Mouse (Mus musculus) CH12.LX (cell line): ENCODE results near the gene Gpatch1. TPM values are rescaled to one million over a fixed set of nuclear protein-coding genes. Genes with fewer than 3 reads are reported as not detected.
A peak's percentile ranks its signal among the peaks of the same experiment; 100 is the strongest.

Experiments used
- DNase-seq: peaks from one replicate; pipeline ENCODE4 v3.0.0-alpha.2; 2013; ENCODE audit errors: extremely low read depth
- H3K27ac ChIP-seq: 2 replicates; pipeline ENCODE4 v1.5.1; 2012; ENCODE audit warnings: low read depth, mild to moderate bottlenecking, control low read depth, moderate library complexity; ENCODE audit not compliant: insufficient read depth
- H3K27me3 ChIP-seq: replicated peaks from 2 replicates; pipeline ENCODE3; 2012; ENCODE audit warnings: inconsistent platforms
- H3K36me3 ChIP-seq, 2 experiments: replicated peaks in 1 of 2; 2 replicates each; pipeline versions ENCODE3 to v1.6.1; 2012; ENCODE audit warnings: inconsistent platforms in 1 of 2, low read length in 1 of 2, mild to moderate bottlenecking in 1 of 2, mixed read lengths in 1 of 2, moderate library complexity in 1 of 2; ENCODE audit not compliant: control insufficient read depth in 1 of 2, insufficient read depth in 1 of 2
- H3K4me1 ChIP-seq, 2 experiments: 2 replicates each; pipeline ENCODE4 v1.6.1; 2012; ENCODE audit warnings: inconsistent platforms in 1 of 2, moderate library complexity in 1 of 2; ENCODE audit not compliant: insufficient read depth in 2 of 2, control insufficient read depth in 1 of 2
- H3K4me2 ChIP-seq: 2 replicates; pipeline ENCODE4 v1.6.1; 2012; ENCODE audit warnings: low read depth, mild to moderate bottlenecking, control low read depth; ENCODE audit not compliant: poor library complexity, insufficient read depth, severe bottlenecking
- H3K4me3 ChIP-seq, 3 experiments: fragments of 150-350 bp in 1 of 3; sonication (generic) in 1 of 3; replicated peaks in 1 of 3; 2 replicates each; pipeline versions ENCODE3 to v1.5.1; 2011 to 2012; ENCODE audit warnings: low read depth in 2 of 3, low read length in 2 of 3, mild to moderate bottlenecking in 2 of 3, moderate library complexity in 2 of 3, control low read depth in 1 of 3, improper control_type of control experiment in 1 of 3, inconsistent platforms in 1 of 3, mixed read lengths in 1 of 3; ENCODE audit not compliant: poor library complexity in 1 of 3
- H3K79me2 ChIP-seq: replicated peaks from 2 replicates; pipeline ENCODE4 v1.6.1; 2012; ENCODE audit warnings: mild to moderate bottlenecking, moderate library complexity; ENCODE audit not compliant: control insufficient read depth, poor library complexity, insufficient read depth, severe bottlenecking; ENCODE audit errors: extremely low read depth
- H3K9ac ChIP-seq: 2 replicates; pipeline ENCODE4 v1.6.1; 2012; ENCODE audit warnings: low read depth, mild to moderate bottlenecking, control low read depth, moderate library complexity; ENCODE audit not compliant: insufficient read depth
- H3K9me3 ChIP-seq: replicated peaks from 2 replicates; pipeline ENCODE3; 2012; ENCODE audit warnings: low read length, inconsistent platforms, mixed read lengths
- CHD2 ChIP-seq: IDR thresholded peaks from 2 replicates; pipeline ENCODE4 v1.6.1; 2011; ENCODE audit warnings: low read length, improper control_type of control experiment
- E2F4 ChIP-seq: IDR thresholded peaks from 2 replicates; pipeline ENCODE4 v1.6.1; 2011; ENCODE audit warnings: low read depth, low read length, improper control_type of control experiment; ENCODE audit not compliant: insufficient replicate concordance
- ELF1 ChIP-seq: IDR thresholded peaks from 2 replicates; pipeline ENCODE4 v1.6.1; 2014; ENCODE audit warnings: low read depth, mild to moderate bottlenecking, inconsistent platforms, low read length, improper control_type of control experiment
- GABPA ChIP-seq: IDR thresholded peaks from 2 replicates; pipeline ENCODE4 v1.6.1; 2012; ENCODE audit warnings: low read depth, low read length, improper control_type of control experiment, inconsistent platforms; ENCODE audit not compliant: insufficient replicate concordance
- HCFC1 ChIP-seq: IDR thresholded peaks from 2 replicates; pipeline ENCODE4 v1.6.1; 2012; ENCODE audit warnings: low read depth, mild to moderate bottlenecking, inconsistent platforms, low read length, improper control_type of control experiment
- IRF4 ChIP-seq: IDR thresholded peaks from 2 replicates; pipeline ENCODE4 v1.6.1; 2014; ENCODE audit warnings: low read depth, mild to moderate bottlenecking, inconsistent platforms, low read length, improper control_type of control experiment
- JUN ChIP-seq: IDR thresholded peaks from 2 replicates; pipeline ENCODE4 v1.6.1; 2011; ENCODE audit warnings: low read depth, mild to moderate bottlenecking, low read length, improper control_type of control experiment, moderate library complexity; ENCODE audit not compliant: insufficient read depth
- MAFK ChIP-seq: IDR thresholded peaks from 2 replicates; pipeline ENCODE4 v1.6.1; 2011; ENCODE audit warnings: low read length, improper control_type of control experiment; ENCODE audit not compliant: insufficient replicate concordance
- MAX ChIP-seq: IDR thresholded peaks from 2 replicates; pipeline ENCODE4 v1.6.1; 2011; ENCODE audit warnings: low read length, improper control_type of control experiment
- MXI1 ChIP-seq: IDR thresholded peaks from 2 replicates; pipeline ENCODE4 v1.6.1; 2011; ENCODE audit warnings: mild to moderate bottlenecking, low read depth, low read length, improper control_type of control experiment
- POLR2AphosphoS2 ChIP-seq: IDR thresholded peaks from 2 replicates; pipeline ENCODE4 v1.6.1; 2011; ENCODE audit warnings: low read depth, low read length, improper control_type of control experiment
- RAD21 ChIP-seq: IDR thresholded peaks from 2 replicates; pipeline ENCODE4 v1.6.1; 2011; ENCODE audit warnings: low read depth, mild to moderate bottlenecking, low read length, improper control_type of control experiment, moderate library complexity
- TCF12 ChIP-seq: IDR thresholded peaks from 2 replicates; pipeline ENCODE4 v1.6.1; 2014; ENCODE audit warnings: low read depth, mild to moderate bottlenecking, inconsistent platforms, low read length, improper control_type of control experiment
- ZC3H11A ChIP-seq: IDR thresholded peaks from 2 replicates; pipeline ENCODE4 v1.6.1; 2012; ENCODE audit warnings: low read depth, mild to moderate bottlenecking, inconsistent platforms, low read length, improper control_type of control experiment
- ZMIZ1 ChIP-seq: IDR thresholded peaks from 2 replicates; pipeline ENCODE4 v1.6.1; 2012; ENCODE audit warnings: low read depth, mild to moderate bottlenecking, inconsistent platforms, low read length, improper control_type of control experiment
- ZNF384 ChIP-seq: IDR thresholded peaks from 2 replicates; pipeline ENCODE4 v1.6.1; 2012; ENCODE audit warnings: low read depth, low read length, improper control_type of control experiment, inconsistent platforms
- dilution Hi-C: fragments of 300-500 bp; cut with MboI; formaldehyde crosslinking; loops from 2 replicates; pipeline ENCODE4 v1.14.3; 2020; ENCODE audit warnings: low sequenced_read_pairs; ENCODE audit not compliant: extremely low pct_unique_long_range_greater_than_20kb, extremely low pct_ligation_motif_present
- in situ Hi-C: fragments of 300-500 bp; cut with MboI; formaldehyde crosslinking; loops from 3 replicates; pipeline ENCODE4 v1.14.3; 2019; ENCODE audit warnings: low sequenced_read_pairs, low pct_ligation_motif_present, low pct_unique_long_range_greater_than_20kb, mixed read lengths
- polyA plus RNA-seq: library from polyadenylated mRNA; unstranded; fragments of >175 nt; gene quantifications from 2 replicates; pipeline ENCODE4 v1.2.1, GENCODE M21; 2012; ENCODE audit warnings: low read depth; ENCODE audit not compliant: insufficient read length
- total RNA-seq, 2 experiments: library from RNA; depleted of rRNA; stranded (reverse); fragments of 300-350 nt in 1 of 2; fragments of >200 nt in 1 of 2; gene quantifications; 2 replicates each; pipeline ENCODE4 v1.2.3; 2012 to 2014

Gpatch1 gene
- total and polyA plus RNA-seq, 3 experiments: 4.3 to 14.2 (median 6.9) TPM

DNA sequence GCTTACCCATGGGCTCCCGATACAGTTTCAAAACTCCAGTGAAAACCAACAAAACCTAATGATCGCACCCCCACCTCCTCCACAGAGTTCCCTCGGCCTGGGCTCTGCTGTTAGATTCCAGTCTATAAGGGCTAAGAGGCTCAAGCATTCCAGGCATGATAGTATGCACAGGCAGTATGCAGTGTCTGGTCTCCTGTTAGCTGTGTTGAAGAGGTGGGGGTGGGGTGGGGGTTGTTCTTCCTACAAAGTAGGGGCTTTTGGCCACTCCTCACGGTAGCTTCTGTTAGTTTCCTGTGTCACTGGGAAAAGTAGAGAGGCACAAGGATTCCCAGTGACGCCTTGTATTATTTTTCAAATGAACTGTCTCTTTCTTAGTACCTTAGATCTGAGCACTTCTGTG, 44.0 kb upstream of the Gpatch1 start:
- no peak overlapping the region for H3K27ac ChIP-seq

DNA sequence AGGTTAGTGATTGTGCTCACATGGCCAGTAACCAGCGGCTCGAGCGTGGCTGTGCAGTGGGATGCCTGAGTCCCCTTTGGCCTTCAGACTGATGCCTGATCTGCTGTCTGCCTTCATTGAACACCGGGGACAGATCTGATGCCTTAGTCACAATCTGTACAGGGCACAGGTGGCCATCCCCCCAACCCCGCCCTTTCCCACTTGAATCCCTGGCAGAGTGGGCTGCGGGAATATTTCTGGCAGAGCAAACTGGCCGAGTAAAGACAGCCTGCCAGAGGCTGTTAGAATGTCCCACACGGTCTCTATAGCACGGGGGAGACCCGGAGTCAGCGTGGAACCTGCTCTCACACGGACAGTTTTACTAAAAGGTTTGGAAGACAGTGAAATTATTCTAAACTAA, 39.4 kb upstream of the Gpatch1 start:
- no peaks in the 10 kb centered on the region for H3K9me3 ChIP-seq
- in situ Hi-C loops (no loop called here), dilution Hi-C loops (no loop called here)
- H3K27ac ChIP-seq: no peak overlapping the region
- no peak overlapping the region for H3K4me3 ChIP-seq
- no peak overlapping the region for H3K4me2 ChIP-seq
- no peak for DNase-seq
- no peaks in the 10 kb centered on the region for H3K4me1 ChIP-seq
- H3K36me3 ChIP-seq: no peaks in the 10 kb centered on the region
- H3K27me3 ChIP-seq: peaks cover 15% of the 10 kb centered on the region
- H3K9ac ChIP-seq: no peak overlapping the region
- no peak for TF ChIP-seq MAFK
- TF ChIP-seq CHD2: no peak
- no peak for TF ChIP-seq ZC3H11A
- TF ChIP-seq POLR2AphosphoS2: no peak
- TF ChIP-seq GABPA: no peak
- no peak for TF ChIP-seq HCFC1
- H3K79me2 ChIP-seq: no peaks in the 10 kb centered on the region

More for the DNA sequence above, 44.0 kb upstream of the Gpatch1 start:
- Histone ChIP-seq H3K4me1 (no peaks in the 10 kb centered on the region), H3K9ac (no peak overlapping the region), H3K36me3 (no peaks in the 10 kb centered on the region), H3K79me2 (no peaks in the 10 kb centered on the region), H3K27me3 (peaks cover 11% of the 10 kb centered on the region), H3K4me2 (peak overlapping the region; percentile 12; the same call in 1 of the 2 replicates), H3K4me3 (no peak overlapping the region), H3K9me3 (no peaks in the 10 kb centered on the region)
- dilution Hi-C loops (no loop called here), in situ Hi-C loops (no loop called here)
- TF ChIP-seq TCF12: no peak
- no peak for DNase-seq

DNA sequence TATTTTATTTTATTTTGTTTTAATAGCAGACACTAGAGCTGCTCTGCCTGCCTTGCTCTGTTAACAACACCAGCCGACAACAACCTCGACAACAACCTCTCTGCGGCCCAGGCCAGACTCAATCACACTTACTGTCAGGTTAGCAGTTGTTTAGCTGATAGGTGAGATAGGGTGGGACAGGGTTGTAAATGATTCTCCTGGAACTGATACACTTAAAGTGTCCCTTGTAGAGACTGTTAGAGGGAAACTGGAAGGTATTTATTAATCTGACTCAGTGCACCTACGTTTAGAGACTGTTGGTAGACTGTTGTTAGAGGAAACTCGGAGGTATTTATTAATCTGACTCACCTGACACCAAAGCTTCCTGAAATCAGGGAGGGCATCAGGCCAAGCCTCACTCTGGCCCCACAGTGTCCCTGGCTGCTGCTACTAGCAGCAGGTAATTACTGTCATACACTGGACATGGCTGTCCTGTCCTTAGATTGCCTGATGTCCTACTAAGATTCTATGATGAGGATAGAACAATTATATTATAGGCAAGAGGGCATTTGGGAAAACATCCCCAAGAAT, 37.1 kb upstream of the Gpatch1 start:
- dilution Hi-C loops: no loop called here
- DNase-seq: no peak
- Histone ChIP-seq H3K4me2 (no peak overlapping the region), H3K4me3 (no peak overlapping the region), H3K9ac (no peak overlapping the region), H3K36me3 (no peaks in the 10 kb centered on the region), H3K9me3 (no peaks in the 10 kb centered on the region), H3K79me2 (no peaks in the 10 kb centered on the region), H3K4me1 (no peaks in the 10 kb centered on the region), H3K27me3 (peaks cover 17% of the 10 kb centered on the region), H3K27ac (no peak overlapping the region)
- TF ChIP-seq MXI1 (no peak), MAX (no peak), TCF12 (no peak), E2F4 (no peak), IRF4 (no peak), ZC3H11A (no peak), ZNF384 (no peak), JUN (no peak), POLR2AphosphoS2 (no peak), ELF1 (no peak), RAD21 (no peak), ZMIZ1 (no peak), MAFK (no peak)
- in situ Hi-C loops: no loop called here
